Mouse (Mus musculus): ENCODE measurements around the gene Grhl1.
A peak's percentile ranks its signal among the peaks of the same experiment; 100 is the strongest.

GRCm38 (mm10) chr12:24603266-24603665 lies 31.2 kb downstream of the Grhl1 start:
- TF ChIP-seq CTCF (IDR thresholded peaks at IDR 0.05; ENCODE audit: low read depth, low read length), result peak; percentile 76
- TF ChIP-seq POLR2A (IDR thresholded peaks at IDR 0.05; ENCODE audit: insufficient read depth, low read length), result no peak
